Mouse (Mus musculus) large intestine, adult 2 months (tissue): ENCODE results near the gene Dclk3. TPM values are rescaled to one million over a fixed set of nuclear protein-coding genes. Genes with fewer than 3 reads are reported as not detected.

Experiments
- DNase-seq: peaks from one replicate; pipeline ENCODE4 v3.0.0-alpha.2; 2012; ENCODE audit warnings: low read depth, low spot score
- WGBS: fragments of 180-500 bp; shearing (Covaris S2); methylation state at CpG from one replicate; pipeline ENCODE4 v1.1.7; 2018; 5-methylcytosine and 5-hydroxymethylcytosine counted together
- polyA plus RNA-seq: library from polyadenylated mRNA; depleted of rRNA; stranded (reverse); fragments of >200 nt; gene quantifications from 2 replicates; pipeline ENCODE4 v1.2.3, GENCODE M21; 2012; rRNA removed

Gene Dclk3
- 1.0 and 1.3 TPM in 2 replicates for polyA plus RNA-seq

DNA sequence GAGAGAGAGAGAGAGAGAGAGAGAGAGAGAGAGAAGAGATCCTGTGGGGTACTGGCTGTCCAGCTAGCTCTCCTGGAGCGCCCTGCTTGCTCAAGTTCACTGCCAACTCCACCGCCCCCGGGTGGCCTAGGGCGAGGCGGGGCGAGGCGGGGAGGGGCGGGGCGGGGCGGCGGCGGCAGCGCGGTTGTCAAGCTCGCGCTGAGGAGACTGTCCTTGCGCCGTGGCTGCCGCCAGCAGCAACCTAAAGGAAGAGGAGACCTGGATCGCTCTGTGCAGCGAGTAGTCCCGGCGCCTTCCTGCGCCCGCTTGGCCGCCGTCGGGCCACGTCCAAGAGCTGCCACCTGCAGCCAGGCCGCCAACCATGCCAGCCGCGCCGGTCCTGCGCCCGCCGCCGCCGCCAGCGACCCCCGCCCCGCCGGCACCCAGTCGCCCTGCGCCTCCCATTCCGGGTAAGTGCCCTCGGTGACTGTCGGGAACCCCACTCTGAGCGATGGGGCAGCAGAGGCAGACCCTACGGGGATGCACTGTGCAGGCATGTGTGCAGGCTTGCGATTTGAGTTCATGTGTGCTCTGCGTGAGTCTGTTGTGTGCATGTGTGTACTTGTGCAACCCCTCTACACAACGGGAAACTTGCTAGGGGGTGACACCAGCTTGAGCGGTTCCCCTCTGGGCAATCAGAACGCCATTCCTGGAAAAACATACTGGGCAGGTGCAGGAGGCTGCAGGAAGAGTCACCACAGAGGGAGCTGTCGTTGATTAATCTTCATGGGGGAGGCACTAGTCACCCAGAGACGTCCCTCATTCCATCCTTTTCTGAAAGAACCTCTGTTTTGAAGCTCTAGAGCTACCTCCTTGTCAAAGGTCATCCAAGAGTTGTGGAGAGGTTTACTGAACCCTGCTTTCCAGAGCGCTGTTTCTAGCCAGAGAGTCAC, at the start of gene Dclk3:
Gene Dclk3, plus strand, starts transcription at position 178 of the 932 bp plus-strand sequence.
- 3% methylated on average over 55 of the region's 57 CpGs for WGBS
- DNase-seq, result no peak

DNA sequence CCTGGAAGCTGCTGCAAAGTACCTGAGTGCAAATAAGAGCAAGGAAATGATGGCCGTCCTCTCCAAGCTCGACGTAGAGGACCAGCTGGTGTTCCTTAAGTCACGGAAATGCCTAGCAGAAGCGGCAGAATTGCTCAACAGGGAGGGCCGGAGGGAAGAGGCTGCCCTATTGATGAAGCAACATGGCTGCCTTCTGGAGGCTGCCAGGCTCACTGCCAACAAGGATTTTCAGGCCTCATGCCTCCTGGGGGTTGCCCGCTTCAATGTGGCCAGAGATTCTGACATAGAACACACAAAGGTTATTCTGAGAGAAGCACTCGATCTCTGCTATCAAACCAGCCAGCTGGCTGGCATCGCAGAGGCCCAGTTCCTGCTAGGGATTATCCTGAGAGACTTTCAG, 48.9 kb upstream of the Dclk3 start:
- 86% methylated on average over 9 of the region's 9 CpGs for WGBS
- no peak for DNase-seq

DNA sequence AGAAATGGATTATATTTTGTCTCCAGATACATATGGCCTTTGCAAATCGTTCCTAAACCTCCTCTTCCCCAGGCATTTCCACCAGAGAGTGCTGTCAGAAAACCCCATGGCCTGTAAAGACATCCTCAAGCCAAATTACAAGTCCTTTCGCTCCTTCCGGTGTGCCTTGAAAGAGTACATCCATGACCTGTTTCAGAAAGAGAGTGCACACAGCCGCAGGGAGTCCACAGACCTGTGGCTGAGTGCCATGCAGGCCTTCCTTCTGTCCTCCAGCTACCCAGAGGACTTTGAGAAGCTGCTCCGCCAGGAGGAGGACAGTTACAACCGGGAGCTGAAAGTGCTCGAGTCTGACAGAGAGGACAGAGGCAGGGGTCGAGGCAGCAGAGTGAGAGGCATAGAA, 47.8 kb upstream of the Dclk3 start:
- DNase-seq, result no peak
- 82% methylated on average over 8 of the region's 8 CpGs for WGBS

DNA sequence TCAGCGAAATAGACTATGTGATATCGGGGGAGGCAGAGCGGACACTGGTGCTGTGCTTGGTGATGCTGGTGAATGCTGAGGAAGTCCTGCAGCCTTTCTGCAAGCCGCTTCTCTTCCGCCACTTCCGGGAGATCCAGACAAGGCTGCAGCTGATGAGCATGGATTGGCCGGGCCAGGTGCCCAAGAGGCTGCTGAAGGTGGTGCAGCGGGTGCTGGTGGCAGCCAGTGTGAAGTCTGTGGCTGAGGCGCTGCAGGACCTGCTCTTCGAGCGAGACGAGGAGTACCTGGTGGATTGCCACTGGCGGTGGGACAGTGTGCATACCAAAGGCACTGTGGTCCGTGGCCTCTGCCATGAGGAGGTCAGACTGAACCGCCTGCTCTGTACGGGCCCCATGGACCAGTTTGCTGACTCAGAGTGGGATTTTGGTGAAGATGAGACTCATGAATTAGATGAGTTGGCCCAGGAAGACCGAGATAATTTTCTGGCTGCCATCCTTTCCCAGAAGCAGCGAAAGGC, 46.9 kb upstream of the Dclk3 start:
- WGBS, result 85% methylated on average over 18 of the region's 18 CpGs
- no peak for DNase-seq

DNA sequence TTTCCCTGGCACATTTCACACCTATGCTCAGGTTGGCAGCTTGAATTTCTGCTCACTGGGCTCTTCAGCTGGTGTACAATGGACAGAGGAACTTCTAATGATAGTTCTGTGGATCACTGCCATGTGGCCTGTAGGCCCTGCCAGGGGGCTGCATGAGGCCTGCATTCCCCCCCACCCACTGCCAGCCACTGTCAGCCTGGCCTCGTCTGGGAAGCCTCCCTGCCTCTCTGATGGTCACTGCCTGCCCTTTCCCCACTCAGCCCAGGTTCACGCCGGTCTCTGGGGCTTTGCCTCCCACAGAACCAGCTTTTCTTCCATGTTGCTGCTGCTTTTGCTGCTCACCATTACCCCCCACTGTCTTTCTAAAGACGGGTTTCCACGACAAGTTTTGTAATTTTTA, 43.6 kb upstream of the Dclk3 start:
- WGBS, result 86% methylated on average over 5 of the region's 5 CpGs
- no peak for DNase-seq

DNA sequence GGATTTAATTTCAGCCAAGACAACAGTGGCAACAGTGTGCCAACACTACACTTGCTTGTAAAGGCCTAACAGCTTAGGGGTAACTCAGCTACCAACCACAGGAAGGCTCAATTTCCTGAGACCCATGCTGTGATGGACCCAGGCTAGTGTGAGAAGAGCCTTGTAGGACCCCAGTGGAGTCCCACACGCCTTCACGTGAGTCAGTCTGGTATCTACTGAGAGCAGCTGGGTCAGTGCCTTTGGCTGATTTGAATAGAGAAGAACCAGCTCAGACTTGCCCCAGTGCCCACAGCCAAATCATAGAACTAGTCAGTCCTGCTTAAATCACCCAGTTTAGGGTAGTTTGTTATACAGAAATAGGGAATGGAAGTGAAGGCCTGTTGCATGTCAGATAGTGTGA, 40.8 kb upstream of the Dclk3 start:
- no peak for DNase-seq
- 88% methylated on average over 2 of the region's 2 CpGs for WGBS

DNA sequence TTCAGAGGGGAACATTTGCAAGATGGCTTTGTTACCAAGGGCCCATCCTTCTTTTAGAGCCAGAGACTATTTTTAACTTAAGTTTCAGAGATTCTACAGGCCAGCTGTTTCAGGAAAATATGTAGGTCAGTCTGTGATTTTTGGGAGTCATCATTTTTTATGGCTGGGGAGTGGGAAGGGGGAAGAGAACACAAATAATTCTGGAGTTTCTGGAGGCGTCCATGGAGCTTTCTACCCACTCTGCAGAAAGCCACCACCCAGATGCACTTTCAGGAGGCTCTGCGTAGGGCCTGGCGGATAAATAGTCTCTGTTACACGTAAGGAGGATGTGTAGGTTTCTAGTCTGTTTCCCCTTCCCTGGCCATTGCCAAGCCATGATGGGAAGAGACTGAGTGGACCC, 38.8 kb upstream of the Dclk3 start:
- WGBS, result 85% methylated on average over 4 of the region's 4 CpGs
- no peak for DNase-seq

DNA sequence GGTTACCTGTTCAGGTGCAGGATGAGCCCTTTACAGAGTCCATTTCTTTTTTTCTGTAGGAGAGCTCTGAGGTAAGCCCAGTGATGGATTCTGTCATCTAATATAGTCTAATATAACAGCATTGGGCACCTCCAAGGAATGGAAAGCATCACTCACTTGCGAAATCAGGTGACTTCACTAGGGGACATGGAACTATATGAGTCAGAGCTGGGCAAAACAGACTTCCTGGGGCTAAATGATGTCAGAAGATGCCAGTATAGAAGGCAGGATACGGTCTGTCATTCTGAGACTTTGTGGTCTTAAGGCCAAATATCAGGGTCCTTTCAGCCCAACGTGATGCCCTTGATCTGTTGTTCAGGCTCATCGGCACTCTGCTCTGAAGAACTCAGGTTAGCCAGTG, 35.7 kb upstream of the Dclk3 start:
- DNase-seq, result no peak
- WGBS, result 85% methylated on average over 4 of the region's 4 CpGs

DNA sequence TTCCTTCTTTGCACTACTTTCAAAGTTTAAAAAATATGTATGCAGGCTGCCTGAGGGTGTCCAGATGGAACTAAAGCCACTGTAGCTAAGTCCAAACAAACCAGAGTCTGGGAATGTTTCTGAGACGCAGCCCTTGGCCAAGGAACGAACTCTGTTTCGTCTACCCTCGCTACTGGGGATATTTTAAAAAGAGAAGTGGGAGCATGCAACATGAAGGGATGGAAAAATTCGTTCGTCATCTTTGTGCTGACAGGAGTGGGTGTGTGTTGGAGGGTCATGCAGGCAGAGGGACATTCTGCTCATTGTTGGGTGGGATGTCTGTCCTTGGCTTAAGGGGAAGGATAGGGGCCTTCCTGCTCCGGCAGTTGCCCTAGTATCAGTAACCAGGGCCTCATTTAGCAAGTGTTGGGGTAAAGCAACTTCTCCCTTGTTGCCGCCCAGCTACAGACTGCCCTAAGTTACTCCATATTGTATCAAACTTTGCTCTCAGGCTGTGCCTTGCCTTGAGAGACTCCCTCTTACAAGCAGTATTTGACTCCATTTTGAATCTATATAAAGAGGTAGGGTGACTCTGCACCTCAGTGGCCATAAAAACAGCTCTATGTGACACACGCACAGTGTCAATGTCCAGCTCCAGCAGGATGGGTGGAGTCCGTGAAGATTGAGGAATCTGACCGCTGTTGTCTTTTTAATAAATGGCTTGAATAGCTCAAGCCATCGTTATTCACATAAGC, 34.4 kb upstream of the Dclk3 start:
- no peak for DNase-seq
- 72% methylated on average over 12 of the region's 12 CpGs for WGBS

DNA sequence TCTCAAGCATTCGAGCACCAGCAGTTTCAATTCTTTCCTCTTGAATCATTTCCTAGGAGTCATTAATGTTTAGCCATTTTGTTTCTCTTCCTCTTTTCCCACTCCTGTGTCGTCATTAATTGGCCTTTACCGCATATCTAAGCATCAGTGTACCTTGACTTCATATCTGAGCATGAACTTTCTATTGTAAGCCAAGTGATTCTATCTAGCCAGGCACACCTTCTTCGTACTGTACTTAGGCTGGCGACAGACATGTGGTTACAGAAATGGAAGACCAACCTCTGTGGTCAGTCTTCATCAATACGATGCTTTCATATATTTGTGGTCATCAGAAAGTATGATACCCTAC, 33.8 kb upstream of the Dclk3 start:
- DNase-seq, result no peak
- WGBS, result 78% methylated on average over 6 of the region's 6 CpGs

DNA sequence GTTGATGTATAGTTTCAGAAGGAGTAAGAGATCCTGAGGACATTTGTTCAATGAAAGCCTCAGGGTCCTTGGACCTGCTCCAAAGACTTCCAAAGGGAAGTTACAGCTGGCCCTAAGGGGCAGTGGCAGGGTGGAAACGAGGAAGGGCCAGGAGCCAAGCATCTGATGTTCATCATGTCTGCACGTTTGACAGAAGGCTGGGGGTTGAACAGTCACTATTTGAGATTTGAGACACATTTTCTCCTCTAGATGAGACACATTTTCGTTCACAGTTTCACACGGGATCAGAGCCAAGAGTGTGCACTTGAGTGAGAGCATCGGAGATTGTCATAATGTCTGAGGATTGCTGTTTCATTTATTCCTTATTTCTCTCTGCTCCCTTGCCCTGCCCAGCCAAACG, 30.9 kb upstream of the Dclk3 start:
- 59% methylated on average over 6 of the region's 6 CpGs for WGBS
- no peak for DNase-seq

DNA sequence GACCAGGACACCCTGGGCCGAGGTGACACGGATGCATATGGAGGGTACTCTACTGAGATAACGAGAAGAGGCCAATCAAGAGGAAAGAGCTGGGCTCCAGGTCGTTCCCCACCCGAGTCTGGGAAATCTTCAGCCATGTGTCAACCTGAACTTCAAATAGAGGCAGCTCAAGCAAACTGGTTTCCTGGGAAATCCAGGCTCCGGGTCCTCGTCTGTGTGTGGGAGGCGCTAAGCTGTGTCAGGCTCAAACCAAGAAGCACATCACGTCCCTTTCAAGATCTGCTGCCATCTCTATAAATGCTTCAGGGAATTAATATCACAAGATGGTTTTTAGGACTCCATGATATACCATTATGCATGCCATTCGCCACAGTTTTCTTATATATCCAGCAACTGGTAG, 30.5 kb upstream of the Dclk3 start:
- 71% methylated on average over 10 of the region's 10 CpGs for WGBS
- no peak for DNase-seq

DNA sequence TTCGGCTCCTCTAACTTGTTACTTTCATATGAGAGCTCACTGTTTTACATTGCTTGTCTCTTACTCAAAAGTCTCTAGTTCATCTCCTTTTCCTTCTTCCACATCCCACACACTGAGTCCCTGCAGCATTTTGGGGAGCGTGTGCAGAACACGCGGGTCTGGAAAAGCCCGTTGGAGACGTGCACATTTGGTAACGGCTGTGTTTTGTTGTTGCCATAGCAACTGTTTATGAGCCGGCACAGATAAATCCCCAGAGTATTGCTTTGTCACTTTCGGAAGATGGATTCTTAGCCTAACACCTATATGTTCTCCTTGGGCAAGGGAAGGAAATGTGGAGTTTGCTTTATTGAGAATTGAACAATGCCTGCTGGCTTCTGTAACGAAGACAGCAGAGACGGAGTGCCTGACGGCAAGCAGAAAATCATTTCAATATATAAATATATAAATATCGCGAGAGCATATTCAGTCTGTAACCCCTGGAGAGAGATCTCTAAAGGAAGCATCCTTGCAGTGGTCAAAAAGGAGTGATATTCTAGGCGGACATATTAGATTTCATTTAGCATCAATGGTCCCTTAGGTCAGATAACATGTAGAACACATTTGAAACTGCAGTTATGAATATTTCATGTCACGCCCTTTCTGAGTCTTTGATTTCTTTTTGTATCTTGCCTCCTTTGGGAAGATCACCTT, 26.3 kb upstream of the Dclk3 start:
- no peak for DNase-seq
- 62% methylated on average over 16 of the region's 16 CpGs for WGBS

DNA sequence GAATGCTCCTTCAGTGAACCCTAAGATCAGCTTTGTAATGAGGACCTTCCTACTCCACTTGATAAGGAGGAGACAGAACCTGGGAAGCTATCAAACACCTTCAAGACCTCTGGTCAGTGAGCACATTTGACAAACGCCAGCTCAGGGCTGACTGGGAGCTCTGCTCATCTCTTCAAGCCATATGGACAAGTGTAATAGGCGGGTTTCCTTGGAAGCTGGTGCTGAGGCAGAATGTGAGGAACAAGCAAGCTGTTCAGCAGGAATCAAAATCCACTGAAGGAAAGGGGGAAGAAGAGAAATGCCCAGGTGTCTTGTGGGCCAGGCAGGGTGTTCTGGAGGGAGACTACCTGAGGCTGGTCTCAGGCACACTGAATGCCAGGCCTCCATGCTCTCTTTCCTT, 17.0 kb upstream of the Dclk3 start:
- no peak for DNase-seq
- WGBS, result 83% methylated on average over 2 of the region's 2 CpGs

DNA sequence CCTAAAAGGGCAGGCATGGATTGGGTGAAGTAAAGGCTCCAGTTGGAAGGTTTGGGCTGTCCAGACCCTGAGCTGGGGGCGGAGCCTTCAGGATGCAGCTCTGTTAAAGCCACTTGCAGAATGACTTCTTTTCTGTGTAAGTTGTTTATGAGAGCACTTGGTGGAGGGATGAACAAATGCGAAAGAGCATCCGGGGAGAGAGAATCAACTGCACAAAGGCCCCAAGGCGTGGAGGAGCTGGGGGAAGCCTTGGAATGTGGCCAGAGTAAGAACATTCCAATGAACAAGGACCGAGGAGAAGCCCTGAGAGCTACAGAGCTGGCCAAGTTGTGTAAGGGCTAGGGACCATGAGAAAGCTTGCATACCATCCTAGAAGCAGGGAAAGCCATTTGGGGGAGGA, 16.3 kb upstream of the Dclk3 start:
- WGBS, result 48% methylated on average over 5 of the region's 5 CpGs
- DNase-seq, result no peak

DNA sequence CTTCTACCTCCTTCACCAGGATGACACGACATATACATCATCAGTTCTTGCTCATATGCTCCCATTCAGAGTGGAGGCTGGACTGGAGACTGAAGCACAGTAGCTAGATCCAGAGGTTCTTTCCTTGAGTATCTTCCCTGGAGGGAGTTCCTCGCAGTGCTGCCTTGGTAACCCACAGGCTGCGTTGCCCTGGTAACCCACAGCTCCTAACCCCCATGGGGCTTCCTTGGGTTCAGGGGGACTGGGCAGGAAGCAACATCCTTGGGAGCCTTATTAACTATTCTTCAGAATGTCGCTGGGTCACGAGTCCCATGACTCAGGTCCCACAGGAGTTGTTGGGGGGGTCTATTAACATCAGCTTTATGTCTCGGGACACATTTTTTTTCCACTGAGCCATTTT, 13.8 kb upstream of the Dclk3 start:
- no peak for DNase-seq
- 77% methylated on average over 6 of the region's 6 CpGs for WGBS

DNA sequence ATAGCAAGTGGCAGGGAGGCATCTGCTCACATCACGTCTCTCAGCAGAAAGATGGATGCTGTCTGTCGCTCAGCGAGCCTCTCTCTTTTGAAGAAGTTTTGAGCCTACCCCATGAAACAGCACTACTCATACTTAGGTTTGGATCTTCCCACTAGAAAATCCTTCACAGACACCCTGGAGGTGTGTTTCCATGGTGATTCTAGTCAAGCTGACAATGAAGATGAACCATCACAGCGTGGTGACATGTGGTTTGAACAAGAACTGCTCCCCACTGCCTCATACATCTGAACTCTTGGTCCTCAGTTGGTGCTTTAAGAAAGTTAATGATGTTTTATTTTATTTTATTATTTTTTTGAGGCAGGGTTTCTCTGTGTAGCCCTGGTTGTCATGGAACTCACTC, 12.9 kb upstream of the Dclk3 start:
- DNase-seq, result no peak
- 86% methylated on average over 4 of the region's 4 CpGs for WGBS

DNA sequence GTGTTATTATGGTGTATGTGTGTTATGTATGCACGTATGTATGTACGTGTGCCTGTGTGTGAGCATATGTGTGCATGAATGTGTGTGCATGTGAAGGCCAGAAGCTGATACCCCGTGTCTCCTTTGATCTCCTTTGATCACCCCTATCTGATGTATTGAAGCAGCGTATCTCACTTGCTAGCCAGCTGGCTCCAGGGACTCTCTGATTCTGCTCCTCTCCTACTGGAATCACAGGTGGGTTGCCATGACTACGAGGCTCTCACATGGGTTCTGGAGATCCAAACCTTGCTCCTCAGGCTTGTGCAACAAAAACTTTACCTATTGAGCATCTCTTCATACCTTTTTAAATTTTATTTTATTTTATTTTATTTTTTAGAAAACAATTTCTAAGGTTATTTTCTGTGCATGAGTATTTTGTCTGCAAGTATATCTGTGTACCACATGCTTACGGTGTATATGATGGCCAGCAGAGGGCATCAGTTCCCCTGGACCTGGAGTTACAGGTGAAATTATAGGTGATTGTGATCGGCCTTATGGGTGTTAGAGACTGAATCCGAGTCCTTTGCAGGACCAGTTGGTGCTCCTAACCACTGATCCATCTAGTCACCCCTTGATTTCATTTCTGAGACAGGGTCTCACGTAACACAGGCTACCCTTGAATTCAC, 10.9 kb upstream of the Dclk3 start:
- WGBS, result 83% methylated on average over 9 of the region's 9 CpGs
- no peak for DNase-seq

DNA sequence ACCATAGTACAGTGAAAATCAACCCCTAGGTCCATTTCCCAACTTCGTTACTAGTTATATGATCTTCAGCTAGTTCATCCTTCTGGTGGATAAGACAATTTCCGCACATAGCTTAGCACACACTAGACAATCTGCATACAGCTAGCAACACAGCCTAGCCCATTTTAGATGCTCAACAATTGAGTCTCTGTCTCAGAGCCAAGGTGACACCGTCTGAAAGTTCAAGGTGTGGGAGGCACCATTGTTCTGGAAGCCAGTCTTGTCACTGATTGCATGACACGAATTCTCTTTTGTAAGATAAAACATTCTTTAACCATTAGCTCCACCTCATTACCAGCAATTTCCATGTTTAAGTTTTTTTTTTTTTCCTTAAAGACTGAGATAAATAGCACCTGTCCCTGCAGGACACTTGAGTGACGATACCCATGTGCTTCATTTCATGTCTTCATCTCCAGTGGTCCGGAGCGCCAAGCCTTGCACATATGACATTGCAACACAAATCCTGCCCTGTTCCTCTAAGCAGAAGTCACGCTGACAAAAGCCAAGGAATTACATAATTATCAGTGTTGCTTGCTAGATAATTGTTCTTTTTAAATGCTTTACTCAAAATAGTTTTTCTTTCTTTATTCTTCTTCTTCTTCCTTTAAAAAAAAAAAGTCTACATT, 10.1 kb upstream of the Dclk3 start:
- no peak for DNase-seq
- WGBS, result 67% methylated on average over 8 of the region's 8 CpGs
